Mouse (Mus musculus) bone marrow macrophage, adult 2 months (primary cell): ENCODE measurements around the gene BC037034.

ENCODE experiments used
- CTCF ChIP-seq: IDR thresholded peaks from 2 replicates; pipeline ENCODE4 v1.5.1; 2012; ENCODE audit warnings: low read depth, mild to moderate bottlenecking, low read length, moderate library complexity
- POLR2A ChIP-seq: IDR thresholded peaks from 2 replicates; pipeline ENCODE4 v1.6.1; 2012; ENCODE audit warnings: mild to moderate bottlenecking, low read depth, low read length, borderline replicate concordance

DNA sequence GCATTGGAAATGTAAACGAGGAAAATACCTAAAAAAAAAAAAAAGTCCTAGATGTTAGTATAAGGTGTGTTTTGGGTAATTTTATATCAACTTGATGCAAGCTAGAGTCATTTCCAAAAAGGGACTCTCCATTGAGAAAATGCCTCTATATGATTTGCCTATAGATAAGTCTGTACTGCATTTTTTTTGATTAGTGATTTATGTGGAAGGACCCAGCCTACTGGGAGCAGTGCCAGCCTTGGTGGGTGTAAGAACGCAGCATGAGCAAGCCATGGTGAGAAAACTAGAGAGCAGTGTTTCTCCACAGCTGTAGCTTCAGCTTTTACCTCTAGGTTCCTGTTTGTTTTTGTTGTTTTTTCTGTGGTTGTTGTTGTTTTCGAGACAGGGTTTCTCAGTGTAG is 40.5 kb downstream of the BC037034 start:
- no peak for TF ChIP-seq CTCF
- TF ChIP-seq POLR2A = no peak
